Mouse (Mus musculus) embryonic facial prominence, embryonic 10.5 days (tissue): ENCODE measurements around the gene Olfr1505. TPM values are rescaled to one million over a fixed set of nuclear protein-coding genes. Genes with fewer than 3 reads are reported as not detected.

Experiments
- DNase-seq: peaks from one replicate; pipeline ENCODE4 v3.0.0-alpha.2; 2017; ENCODE audit warnings: low spot score
- H3K27ac ChIP-seq: fragments of 300-500 bp; sonication (generic); replicated peaks from 2 replicates; pipeline ENCODE4 v1.5.1; 2016; ENCODE audit warnings: mild to moderate bottlenecking
- H3K27me3 ChIP-seq: fragments of 300-500 bp; sonication (generic); replicated peaks from 2 replicates; pipeline ENCODE4 v1.6.1; 2016; ENCODE audit warnings: low read depth, mild to moderate bottlenecking; ENCODE audit not compliant: poor library complexity, severe bottlenecking
- H3K36me3 ChIP-seq: fragments of 300-500 bp; sonication (generic); replicated peaks from 2 replicates; pipeline ENCODE4 v1.6.1; 2016; ENCODE audit warnings: mild to moderate bottlenecking, moderate library complexity
- H3K4me1 ChIP-seq: fragments of 300-500 bp; sonication (generic); 2 replicates; pipeline ENCODE4 v1.6.1; 2016
- H3K4me3 ChIP-seq: fragments of 300-500 bp; sonication (generic); 2 replicates; pipeline ENCODE4 v1.5.1; 2016; ENCODE audit warnings: mild to moderate bottlenecking, moderate library complexity
- H3K9me3 ChIP-seq: fragments of 300-500 bp; sonication (generic); 2 replicates; pipeline ENCODE4 v1.6.1; 2016; ENCODE audit warnings: mild to moderate bottlenecking
- WGBS: fragments of 180-500 bp; shearing (Covaris S2); methylation state at CpG from one replicate; pipeline ENCODE4 v1.1.7; 2016; 5-methylcytosine and 5-hydroxymethylcytosine counted together
- polyA plus RNA-seq: library from polyadenylated mRNA; unstranded; fragments of >200 nt; fragmentation: Nextera tagmentation; extraction: Ambion mirVana; gene quantifications from 2 replicates; pipeline ENCODE4 v1.2.1, GENCODE M21; 2016

The Olfr1505 gene
- not detected in 2 replicates for polyA plus RNA-seq

GRCm38 (mm10) chr19:13913230-13913629, at the start of gene Olfr1505:
TSS of gene Olfr1505 (plus strand) at chr19:13913530.
- no peak for DNase-seq
- Histone ChIP-seq H3K27ac (no peak within 1 kb of the TSS), H3K4me1 (no peaks in the 10 kb centered on the region), H3K27me3 (no peaks in the 10 kb centered on the region), H3K36me3 (no peaks in the 10 kb centered on the region), H3K4me3 (no peak within 1 kb of the TSS), H3K9me3 (no peaks in the 10 kb centered on the region)
- 87% methylated on average over 2 of the region's 2 CpGs for WGBS

GRCm38 (mm10) chr19:13897828-13898227, 15.5 kb upstream of the Olfr1505 start, which contains the start of gene Olfr1504:
TSS of gene Olfr1504 (minus strand) at chr19:13897928.
- H3K9me3 ChIP-seq = no peaks in the 10 kb centered on the region
- WGBS = 78% methylated on average over 1 of the region's 1 CpGs

More at GRCm38 (mm10) chr19:13897828-13898227, 15.5 kb upstream of the Olfr1505 start, which contains the start of gene Olfr1504:
- Histone ChIP-seq H3K27ac (no peak within 1 kb of the TSS), H3K4me3 (no peak within 1 kb of the TSS), H3K36me3 (no peaks in the 10 kb centered on the region), H3K4me1 (no peaks in the 10 kb centered on the region), H3K27me3 (no peaks in the 10 kb centered on the region)
- no peak for DNase-seq

Other genes with a start within 250 kb of the Olfr1505 start
- gene Olfr1491, start 216.3 kb upstream of the Olfr1505 start, polyA plus RNA-seq = not detected in 2 replicates
- gene Olfr1493-ps1, start 190.3 kb upstream of the Olfr1505 start, polyA plus RNA-seq = not detected in 2 replicates
- gene Olfr1494, start 173.8 kb upstream of the Olfr1505 start, polyA plus RNA-seq = not detected in 2 replicates
- not detected in 2 replicates for gene Olfr1495, start 148.9 kb upstream of the Olfr1505 start, polyA plus RNA-seq
- not detected in 2 replicates for gene Olfr1496, start 135.7 kb upstream of the Olfr1505 start, polyA plus RNA-seq
- gene Olfr1497, start 115.3 kb upstream of the Olfr1505 start, polyA plus RNA-seq = not detected in 2 replicates
- gene Olfr1499, start 94.1 kb upstream of the Olfr1505 start, polyA plus RNA-seq = not detected in 2 replicates
- not detected in 2 replicates for gene Olfr1500, start 83.0 kb upstream of the Olfr1505 start, polyA plus RNA-seq
- gene Olfr1501, start 62.8 kb upstream of the Olfr1505 start, polyA plus RNA-seq = not detected in 2 replicates
- gene Olfr1502, start 51.7 kb upstream of the Olfr1505 start, polyA plus RNA-seq = not detected in 2 replicates
- gene Olfr1504, start 15.6 kb upstream of the Olfr1505 start, polyA plus RNA-seq = not detected in 2 replicates